24 mouse cellular contexts compared by ENCODE assay signal in genomic region chr7:61030321-61030720, GRCm38 (mm10).
DNase-seq lines count a peak whose midpoint lies in the region; ATAC-seq and TF ChIP-seq lines count a peak whose summit lies in the region.
"Had no signal": no experiment of that assay in that cellular context is flagged by ENCODE, and none has a peak within 500 bp of the region (broad histone marks: within the 10 kb centered on the region; RNA-seq: fewer than 3 reads in every experiment).

No protein-coding gene starts in this region.

- no peak overlapping the region for H3K27ac ChIP-seq in midbrain, embryonic 14.5 days (replicated peaks; ENCODE audit: low read depth, low read length)
- H3K27ac ChIP-seq in midbrain, embryonic 13.5 days, result no peak overlapping the region
- no peak overlapping the region for H3K27ac ChIP-seq in cortical plate, adult 2 months (ENCODE audit: insufficient read depth, low read length)
- H3K27ac ChIP-seq: forebrain, embryonic 12.5 days; heart, embryonic 10.5 days; kidney, postnatal 0 days; limb, embryonic 13.5 days; liver, embryonic 12.5 days; midbrain, embryonic 12.5 days; stomach, embryonic 15.5 days had no signal

- peak; percentile 67 for ATAC-seq in frontal cortex, adult (ENCODE audit: low TSS enrichment)
- no peak for ATAC-seq in midbrain, embryonic 14.5 days (ENCODE audit: low FRiP score, low TSS enrichment)
- ATAC-seq in midbrain, embryonic 13.5 days, result no peak
- ATAC-seq in erythroblast, adult 5-6 weeks (replicated peaks; ENCODE audit: low FRiP score, poor library complexity, severe bottlenecking), result no peak
- ATAC-seq: inflammation-experienced regulatory T-cells, adult 6 months; liver, embryonic 12.5 days had no signal

- DNase-seq in frontal cortex, postnatal 14 days (ENCODE audit: low spot score in 2 of 2), result no peak
- DNase-seq in layer of hippocampus, adult 9-10 months (ENCODE audit: low spot score), result peak; percentile 5
- DNase-seq in layer of hippocampus, adult 8-10 months (ENCODE audit: low spot score in 2 of 2), result no peak
- peak; percentile 36 for DNase-seq in midbrain, embryonic 14.5 days
- DNase-seq: adrenal gland, postnatal 14 days; cerebellum, postnatal 10 days; heart, postnatal 4 days; kidney, adult 18-20 months; lung, adult 18-20 months; lung, postnatal 10 days; thymus, adult 18-20 months; thymus, postnatal 36 days had no signal

- no peak overlapping the region for H3K4me3 ChIP-seq in midbrain, embryonic 14.5 days (replicated peaks; ENCODE audit: low read depth, low read length)
- no peak overlapping the region for H3K4me3 ChIP-seq in midbrain, embryonic 13.5 days (replicated peaks)
- peak overlapping the region; percentile 63 for H3K4me3 ChIP-seq in cortical plate, adult 2 months (ENCODE audit: insufficient read depth, low read length)
- H3K4me3 ChIP-seq: forebrain, embryonic 12.5 days; heart, embryonic 10.5 days; limb, embryonic 13.5 days; liver, embryonic 12.5 days; midbrain, embryonic 12.5 days; stomach, embryonic 15.5 days had no signal

- no peaks in the 10 kb centered on the region for H3K9me3 ChIP-seq in midbrain, embryonic 14.5 days (ENCODE audit: control insufficient read depth, low read length)
- 0 out of 2 replicates have a peak, but pooled peaks cover 4% of the 10 kb centered on the region for H3K9me3 ChIP-seq in midbrain, embryonic 13.5 days
- H3K9me3 ChIP-seq: forebrain, embryonic 12.5 days; stomach, embryonic 15.5 days had no signal

- no peaks in the 10 kb centered on the region for H3K27me3 ChIP-seq in midbrain, embryonic 14.5 days (ENCODE audit: control insufficient read depth, insufficient read depth, low read length)
- no peaks in the 10 kb centered on the region for H3K27me3 ChIP-seq in midbrain, embryonic 13.5 days
- H3K27me3 ChIP-seq: forebrain, embryonic 12.5 days; limb, embryonic 13.5 days; liver, embryonic 12.5 days; midbrain, embryonic 12.5 days; stomach, embryonic 15.5 days had no signal

- H3K4me1 ChIP-seq in midbrain, embryonic 14.5 days (ENCODE audit: control insufficient read depth, insufficient read depth, low read length), result no peaks in the 10 kb centered on the region
- H3K4me1 ChIP-seq in midbrain, embryonic 13.5 days (replicated peaks), result no peaks in the 10 kb centered on the region
- H3K4me1 ChIP-seq in cortical plate, adult 2 months (ENCODE audit: control insufficient read depth, insufficient read depth, low read length), result no peaks in the 10 kb centered on the region
- H3K4me1 ChIP-seq: forebrain, embryonic 12.5 days; heart, embryonic 10.5 days; limb, embryonic 13.5 days; liver, embryonic 12.5 days; midbrain, embryonic 12.5 days; stomach, embryonic 15.5 days had no signal

- no peak for TF ChIP-seq CTCF in cortical plate, adult 2 months (IDR thresholded peaks at IDR 0.05; ENCODE audit: extremely low read depth, insufficient read depth, low read length)

- no peak overlapping the region for H3K4me2 ChIP-seq in midbrain, embryonic 14.5 days (ENCODE audit: low read length)
- no peak overlapping the region for H3K4me2 ChIP-seq in midbrain, embryonic 13.5 days (replicated peaks)
- H3K4me2 ChIP-seq: forebrain, embryonic 12.5 days; limb, embryonic 13.5 days; liver, embryonic 12.5 days; midbrain, embryonic 12.5 days; stomach, embryonic 15.5 days had no signal

- TF ChIP-seq POLR2A in cortical plate, adult 2 months (IDR thresholded peaks at IDR 0.05; ENCODE audit: extremely low read depth, insufficient read depth, low read length), result no peak

- H3K9ac ChIP-seq in midbrain, embryonic 14.5 days (replicated peaks; ENCODE audit: low read length), result no peak overlapping the region
- H3K9ac ChIP-seq in midbrain, embryonic 13.5 days (replicated peaks), result no peak overlapping the region
- H3K9ac ChIP-seq: forebrain, embryonic 12.5 days; limb, embryonic 13.5 days; liver, embryonic 12.5 days; midbrain, embryonic 12.5 days; stomach, embryonic 15.5 days had no signal

- no peaks in the 10 kb centered on the region for H3K36me3 ChIP-seq in midbrain, embryonic 14.5 days (ENCODE audit: control insufficient read depth, insufficient read depth, low read length)
- H3K36me3 ChIP-seq in midbrain, embryonic 13.5 days, result no peaks in the 10 kb centered on the region
- H3K36me3 ChIP-seq: forebrain, embryonic 12.5 days; heart, embryonic 10.5 days; limb, embryonic 13.5 days; liver, embryonic 12.5 days; midbrain, embryonic 12.5 days; stomach, embryonic 15.5 days had no signal

- 52% methylated on average over 4 of the region's 4 CpGs for WGBS in midbrain, embryonic 14.5 days
- 71% methylated on average over 4 of the region's 4 CpGs for WGBS in midbrain, embryonic 13.5 days

Comparison
In these comparisons a context has a peak if more than half of its experiments do, and no peak if none do; other contexts are left out.
1. DNase-seq: peak in layer of hippocampus, adult 9-10 months (single experiment) and midbrain, embryonic 14.5 days (single experiment); none in frontal cortex, postnatal 14 days (0 of 2) and layer of hippocampus, adult 8-10 months (0 of 2).